Mouse (Mus musculus): Measurements from ENCODE around the gene Ercc8. TPM values are rescaled to one million over a fixed set of nuclear protein-coding genes. Genes with fewer than 3 reads are reported as not detected.

The Ercc8 gene
- polyA plus RNA-seq (2014; fragmentation: Illumina TruSeq; extraction: RNeasy Lipid Tissue Mini Kit (QIAGEN cat#74804); ENCODE audit: insufficient read depth, low read depth, low replicate concordance), result 5.8 TPM

GRCm38 (mm10) chr13:108158465-108159240, at the start of gene Ercc8, which contains the start of gene Ndufaf2:
Gene Ercc8 (plus strand): TSS chr13:108158731.
Gene Ndufaf2 (minus strand): TSS chr13:108158623.

GRCm38 (mm10) chr13:108214081-108214484, 55.6 kb downstream of the Ercc8 start, which contains the start of gene Elovl7:
Gene Elovl7 (plus strand): TSS chr13:108214404.

Other genes with a start within 250 kb of the Ercc8 start
- gene Smim15, start 114.3 kb upstream of the Ercc8 start, polyA plus RNA-seq (2014; fragmentation: Illumina TruSeq; extraction: RNeasy Lipid Tissue Mini Kit (QIAGEN cat#74804); ENCODE audit: insufficient read depth, low read depth, low replicate concordance), result 71.5 TPM
- 30.8 TPM for gene Ndufaf2, start 108 bp upstream of the Ercc8 start, polyA plus RNA-seq (2014; fragmentation: Illumina TruSeq; extraction: RNeasy Lipid Tissue Mini Kit (QIAGEN cat#74804); ENCODE audit: insufficient read depth, low read depth, low replicate concordance)
- 3.1 TPM for gene Elovl7, start 55.7 kb downstream of the Ercc8 start, polyA plus RNA-seq (2014; fragmentation: Illumina TruSeq; extraction: RNeasy Lipid Tissue Mini Kit (QIAGEN cat#74804); ENCODE audit: insufficient read depth, low read depth, low replicate concordance)
- 0.14 TPM for gene Depdc1b, start 157.6 kb downstream of the Ercc8 start, polyA plus RNA-seq (2014; fragmentation: Illumina TruSeq; extraction: RNeasy Lipid Tissue Mini Kit (QIAGEN cat#74804); ENCODE audit: insufficient read depth, low read depth, low replicate concordance)

Measured in lung, adult 10 weeks (tissue).